ENCODE assay signal across 11 mouse cellular contexts in genomic region chr4:142251471-142252354, GRCm38 (mm10). TPM values are rescaled to one million over a fixed set of nuclear protein-coding genes. Genes with fewer than 3 reads are reported as not detected.
DNase-seq lines count a peak whose midpoint lies in the region; ATAC-seq and TF ChIP-seq lines count a peak whose summit lies in the region.
"Had no signal": no experiment of that assay in that cellular context is flagged by ENCODE, and none has a peak within 500 bp of the region (broad histone marks: within the 10 kb centered on the region; RNA-seq: fewer than 3 reads in every experiment).

No protein-coding gene starts in this region.

- DNase-seq in frontal cortex, postnatal 14 days (ENCODE audit: low spot score in 2 of 2), result no peak
- no peak for DNase-seq in midbrain, postnatal 0 days (ENCODE audit: low spot score)
- no peak for DNase-seq in frontal cortex, postnatal 25 days (ENCODE audit: low spot score in 2 of 2)
- DNase-seq: kidney, postnatal 10 days had no signal

- H3K4me1 ChIP-seq in midbrain, embryonic 12.5 days, result peaks cover 20% of the 10 kb centered on the region
- no peaks in the 10 kb centered on the region for H3K4me1 ChIP-seq in midbrain, postnatal 0 days (ENCODE audit: insufficient read depth, low read length)
- H3K4me1 ChIP-seq in embryonic facial prominence, embryonic 12.5 days, result peaks cover 20% of the 10 kb centered on the region
- H3K4me1 ChIP-seq in midbrain, embryonic 13.5 days (replicated peaks), result peaks cover 24% of the 10 kb centered on the region
- peaks cover 7% of the 10 kb centered on the region for H3K4me1 ChIP-seq in heart, embryonic 11.5 days (ENCODE audit: control insufficient read depth, insufficient read depth, low read length)

- peak overlapping the region; percentile 35; the same call in 1 of the 2 replicates for H3K27ac ChIP-seq in midbrain, embryonic 12.5 days (replicated peaks)
- H3K27ac ChIP-seq in midbrain, postnatal 0 days (ENCODE audit: low read depth, low read length), result no peak overlapping the region
- 0 out of 2 replicates have a peak overlapping the region, but pooled peaks have one; percentile 13 for H3K27ac ChIP-seq in embryonic facial prominence, embryonic 12.5 days
- H3K27ac ChIP-seq in midbrain, embryonic 13.5 days, result peak overlapping the region; percentile 44; the same call in 1 of the 2 replicates
- H3K27ac ChIP-seq in heart, embryonic 11.5 days (ENCODE audit: low read depth, low read length), result no peak overlapping the region
- H3K27ac ChIP-seq: macrophage; neural tube, embryonic 12.5 days had no signal

- no peak overlapping the region for H3K4me2 ChIP-seq in midbrain, embryonic 12.5 days (replicated peaks)
- no peak overlapping the region for H3K4me2 ChIP-seq in midbrain, postnatal 0 days (ENCODE audit: low read depth, low read length, poor library complexity, severe bottlenecking)
- no peak overlapping the region for H3K4me2 ChIP-seq in embryonic facial prominence, embryonic 12.5 days (replicated peaks)
- H3K4me2 ChIP-seq in midbrain, embryonic 13.5 days (replicated peaks), result no peak overlapping the region
- no peak overlapping the region for H3K4me2 ChIP-seq in heart, embryonic 11.5 days
- H3K4me2 ChIP-seq: neural tube, embryonic 12.5 days had no signal

- H3K27me3 ChIP-seq in midbrain, embryonic 12.5 days, result no peaks in the 10 kb centered on the region
- H3K27me3 ChIP-seq in midbrain, postnatal 0 days (ENCODE audit: insufficient read depth, low read length), result no peaks in the 10 kb centered on the region
- no peaks in the 10 kb centered on the region for H3K27me3 ChIP-seq in embryonic facial prominence, embryonic 12.5 days
- no peaks in the 10 kb centered on the region for H3K27me3 ChIP-seq in midbrain, embryonic 13.5 days
- H3K27me3 ChIP-seq in heart, embryonic 11.5 days (ENCODE audit: control insufficient read depth, insufficient read depth, low read length), result no peaks in the 10 kb centered on the region
- H3K27me3 ChIP-seq: neural tube, embryonic 12.5 days had no signal

- H3K9ac ChIP-seq in midbrain, embryonic 12.5 days (replicated peaks), result no peak overlapping the region
- no peak overlapping the region for H3K9ac ChIP-seq in midbrain, postnatal 0 days (replicated peaks; ENCODE audit: low read length, poor library complexity, severe bottlenecking)
- H3K9ac ChIP-seq in embryonic facial prominence, embryonic 12.5 days, result no peak overlapping the region
- peak overlapping the region; percentile 28; the same call in 1 of the 2 replicates for H3K9ac ChIP-seq in midbrain, embryonic 13.5 days (replicated peaks)
- no peak overlapping the region for H3K9ac ChIP-seq in heart, embryonic 11.5 days (ENCODE audit: low read depth, low read length)
- H3K9ac ChIP-seq: neural tube, embryonic 12.5 days had no signal

- TF ChIP-seq CTCF in midbrain, postnatal 0 days (IDR thresholded peaks at IDR 0.05), result no peak

- no peak overlapping the region for H3K4me3 ChIP-seq in midbrain, embryonic 12.5 days
- H3K4me3 ChIP-seq in midbrain, postnatal 0 days (ENCODE audit: low read depth, low read length), result no peak overlapping the region
- H3K4me3 ChIP-seq in embryonic facial prominence, embryonic 12.5 days, result no peak overlapping the region
- no peak overlapping the region for H3K4me3 ChIP-seq in midbrain, embryonic 13.5 days (replicated peaks)
- H3K4me3 ChIP-seq in heart, embryonic 11.5 days (ENCODE audit: low read depth, low read length), result no peak overlapping the region
- H3K4me3 ChIP-seq: neural tube, embryonic 12.5 days had no signal

- no peaks in the 10 kb centered on the region for H3K36me3 ChIP-seq in midbrain, embryonic 12.5 days
- no peaks in the 10 kb centered on the region for H3K36me3 ChIP-seq in midbrain, postnatal 0 days (ENCODE audit: insufficient read depth, low read length)
- H3K36me3 ChIP-seq in embryonic facial prominence, embryonic 12.5 days, result no peaks in the 10 kb centered on the region
- no peaks in the 10 kb centered on the region for H3K36me3 ChIP-seq in midbrain, embryonic 13.5 days
- H3K36me3 ChIP-seq in heart, embryonic 11.5 days (ENCODE audit: control insufficient read depth, insufficient read depth, low read length), result no peaks in the 10 kb centered on the region
- H3K36me3 ChIP-seq: neural tube, embryonic 12.5 days had no signal

- WGBS in midbrain, embryonic 12.5 days, result 51% methylated on average over 12 of the region's 12 CpGs
- 48% methylated on average over 12 of the region's 12 CpGs for WGBS in midbrain, postnatal 0 days
- 33% methylated on average over 12 of the region's 12 CpGs for WGBS in embryonic facial prominence, embryonic 12.5 days
- 47% methylated on average over 12 of the region's 12 CpGs for WGBS in midbrain, embryonic 13.5 days
- 47% methylated on average over 12 of the region's 12 CpGs for WGBS in heart, embryonic 11.5 days (ENCODE audit: insufficient replicate concordance)

- H3K9me3 ChIP-seq in midbrain, embryonic 12.5 days, result no peaks in the 10 kb centered on the region
- no peaks in the 10 kb centered on the region for H3K9me3 ChIP-seq in midbrain, postnatal 0 days (ENCODE audit: low read length)
- no peaks in the 10 kb centered on the region for H3K9me3 ChIP-seq in embryonic facial prominence, embryonic 12.5 days
- H3K9me3 ChIP-seq in midbrain, embryonic 13.5 days, result no peaks in the 10 kb centered on the region
- no peaks in the 10 kb centered on the region; the same call in 1 of the 2 replicates for H3K9me3 ChIP-seq in heart, embryonic 11.5 days (replicated peaks; ENCODE audit: control insufficient read depth, low read length)
- H3K9me3 ChIP-seq: neural tube, embryonic 12.5 days had no signal

- peak; percentile 31; the same call in 1 of the 2 replicates for ATAC-seq in frontal cortex, adult (ENCODE audit: low TSS enrichment)
- ATAC-seq in midbrain, embryonic 12.5 days (ENCODE audit: low FRiP score, low read depth), result no peak
- no peak for ATAC-seq in midbrain, postnatal 0 days (ENCODE audit: low FRiP score)
- ATAC-seq in embryonic facial prominence, embryonic 12.5 days (ENCODE audit: insufficient number of reproducible peaks, insufficient read depth, low FRiP score, low TSS enrichment), result no peak
- ATAC-seq in midbrain, embryonic 13.5 days, result no peak
- no peak for ATAC-seq in heart, embryonic 11.5 days (replicated peaks; ENCODE audit: insufficient number of reproducible peaks, low FRiP score, low TSS enrichment)

RNA-seq across cellular contexts. Expression of gene Kazn, which starts 12.5 kb away (rescaled TPM):
- 20.9 and 22.0 TPM in 2 replicates for polyA plus RNA-seq in midbrain, embryonic 12.5 days (2016; fragmentation: Nextera tagmentation; extraction: Ambion mirVana)
- 70.2 and 87.2 TPM in 2 replicates for total RNA-seq in midbrain, postnatal 0 days (2014; rRNA removed)
- polyA plus RNA-seq in midbrain, postnatal 0 days (2015; fragmentation: Nextera tagmentation; extraction: Ambion mirVana), result 23.6 and 25.6 TPM in 2 replicates
- 23.1 and 24.2 TPM in 2 replicates for polyA plus RNA-seq in embryonic facial prominence, embryonic 12.5 days (2016; fragmentation: Nextera tagmentation; extraction: Ambion mirVana)
- polyA plus RNA-seq in midbrain, embryonic 13.5 days (2015; fragmentation: Nextera tagmentation; extraction: Ambion mirVana), result 18.7 and 23.5 TPM in 2 replicates
- polyA plus RNA-seq in heart, embryonic 11.5 days (2014; fragmentation: Nextera tagmentation; extraction: Ambion mirVana), result 5.8 and 8.0 TPM in 2 replicates
- polyA plus RNA-seq: macrophage had no signal

Comparison
In these comparisons a context has a peak if more than half of its experiments do, and no peak if none do; other contexts are left out.
1. H3K27ac ChIP-seq: peak in midbrain, embryonic 12.5 days (single experiment), embryonic facial prominence, embryonic 12.5 days (single experiment) and midbrain, embryonic 13.5 days (single experiment); none in midbrain, postnatal 0 days (single experiment) and heart, embryonic 11.5 days (single experiment).